Mouse (Mus musculus) heart, postnatal 25 days (tissue): ENCODE data around the gene Rtn4ip1. TPM values are rescaled to one million over a fixed set of nuclear protein-coding genes. Genes with fewer than 3 reads are reported as not detected.
"Not testable (repeated sequence)": the region's sequence is repeated elsewhere in the genome, so short reads cannot be mapped to it uniquely, and the experiment has no call there.

Source experiments
- DNase-seq: peaks from one replicate; pipeline ENCODE4 v3.0.0; 2022; ENCODE audit warnings: low spot score
- intact Hi-C: fragments of 180-260 bp; cut with DNase I; formaldehyde crosslinking; loops from one replicate; pipeline ENCODE4 v1.15.1; 2025
- total RNA-seq, 2 experiments: library from RNA; stranded (reverse); gene quantifications; 2 replicates each; pipeline ENCODE4 v1.2.3; 2021

The Rtn4ip1 gene
- total RNA-seq, 2 experiments from 2014 or later: 61.6 to 72.4 TPM

DNA sequence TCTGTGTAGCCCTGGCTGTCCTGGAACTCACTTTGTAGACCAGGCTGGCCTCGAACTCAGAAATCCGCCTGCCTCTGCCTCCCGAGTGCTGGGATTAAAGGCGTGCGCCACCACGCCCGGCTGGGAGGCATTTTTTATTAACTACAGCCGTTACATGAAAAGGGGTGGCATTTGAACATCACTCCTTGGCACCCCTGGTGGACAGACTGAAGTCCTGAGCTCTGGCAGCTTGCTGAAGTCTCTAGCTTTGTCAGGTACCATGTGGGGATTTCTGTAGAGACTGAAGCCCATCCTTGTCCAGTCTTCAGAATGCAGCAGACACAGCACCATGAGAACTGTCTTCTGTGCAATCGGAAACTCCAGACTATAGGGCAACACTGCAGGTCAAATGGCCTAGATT is 24.2 kb downstream of the Rtn4ip1 start:
- intact Hi-C loops, DNase-seq: not testable (repeated sequence)

DNA sequence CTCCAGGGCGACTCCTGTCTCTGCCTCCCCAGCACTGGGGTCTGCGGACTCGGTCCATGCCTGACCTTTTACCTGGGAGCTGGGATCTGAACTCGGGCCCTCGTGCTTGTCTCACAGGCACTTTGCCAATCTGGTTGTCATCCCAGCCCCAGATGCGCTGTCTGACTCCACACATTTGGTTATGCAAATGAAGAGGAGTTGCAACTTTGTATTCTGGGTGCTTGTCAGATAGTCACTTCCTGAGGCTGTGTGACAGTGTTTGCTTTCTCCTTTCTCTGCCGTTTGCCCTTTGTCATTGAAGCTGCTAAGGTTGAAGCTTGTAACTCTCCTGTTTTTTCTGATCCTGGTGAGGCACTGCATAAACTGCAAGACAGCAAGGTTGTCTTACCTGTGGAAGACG is 26.1 kb downstream of the Rtn4ip1 start:
- intact Hi-C loops: no loop called here
- no peak for DNase-seq

DNA sequence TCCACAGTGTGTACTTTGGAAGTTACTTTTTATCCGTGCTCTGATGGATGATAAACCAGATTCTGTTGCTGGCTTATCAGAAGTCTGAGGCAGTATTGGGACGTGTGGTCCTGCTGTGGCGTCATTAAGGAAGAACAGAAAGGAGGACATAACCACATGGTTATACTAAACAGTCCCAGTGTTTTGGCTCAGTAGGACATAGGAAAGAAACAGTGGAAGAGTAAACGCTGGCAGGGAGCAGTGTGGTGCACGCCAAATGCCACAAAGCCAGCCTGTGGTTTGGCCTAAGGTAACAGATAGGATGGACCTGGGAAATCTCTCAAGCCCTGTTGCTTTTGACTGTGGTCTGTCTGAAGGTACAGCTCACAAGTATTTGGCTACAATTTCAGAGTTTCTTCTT is 27.0 kb downstream of the Rtn4ip1 start:
- intact Hi-C loops: no loop called here
- DNase-seq: no peak

DNA sequence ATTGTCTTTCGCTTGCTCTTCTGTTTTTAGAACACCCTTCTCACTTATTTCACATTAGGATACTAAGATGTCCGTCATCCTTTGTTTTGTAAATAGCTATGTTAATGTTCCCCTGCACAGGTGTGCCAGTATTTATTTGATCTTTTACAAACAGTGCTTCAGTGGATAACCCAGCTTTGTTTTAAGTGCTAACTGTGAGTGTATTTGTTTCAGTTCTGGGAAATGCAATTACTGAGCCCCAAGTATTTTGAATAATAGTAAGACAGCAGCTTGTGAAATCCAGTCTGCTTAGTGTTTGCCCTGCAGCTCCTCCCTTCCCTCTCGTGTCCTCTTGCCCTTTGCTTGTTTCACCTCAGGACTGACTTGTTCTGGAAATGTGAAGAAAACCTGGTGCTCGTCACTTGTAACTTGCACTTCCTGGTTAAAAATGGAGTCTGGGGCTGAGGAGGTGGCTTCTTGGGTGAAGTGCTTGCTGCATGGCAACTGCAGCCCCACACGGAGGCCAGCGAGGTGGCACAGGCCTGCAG is 37.6 kb downstream of the Rtn4ip1 start:
- intact Hi-C loops: no loop called here
- DNase-seq: no peak

DNA sequence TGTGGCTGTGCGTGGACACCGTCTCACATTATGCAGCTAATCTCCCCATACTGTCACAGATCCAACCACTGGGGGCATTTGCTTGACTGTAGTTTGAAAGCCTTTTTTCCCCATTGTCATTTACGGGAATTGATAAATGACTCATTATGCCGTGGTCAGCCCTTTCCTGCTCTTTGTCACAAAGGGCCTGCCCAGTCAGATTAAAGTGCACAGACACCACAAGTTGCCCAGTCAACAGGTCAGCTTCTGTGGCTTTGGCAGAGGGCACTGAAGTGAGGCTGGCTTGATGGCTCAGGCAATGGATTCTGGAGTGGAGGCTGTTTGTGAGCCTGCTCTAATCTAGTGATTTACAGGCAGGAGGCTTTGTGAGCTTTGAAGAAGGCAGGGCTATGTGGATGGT is 42.1 kb downstream of the Rtn4ip1 start:
- intact Hi-C loops: no loop called here
- DNase-seq: no peak

DNA sequence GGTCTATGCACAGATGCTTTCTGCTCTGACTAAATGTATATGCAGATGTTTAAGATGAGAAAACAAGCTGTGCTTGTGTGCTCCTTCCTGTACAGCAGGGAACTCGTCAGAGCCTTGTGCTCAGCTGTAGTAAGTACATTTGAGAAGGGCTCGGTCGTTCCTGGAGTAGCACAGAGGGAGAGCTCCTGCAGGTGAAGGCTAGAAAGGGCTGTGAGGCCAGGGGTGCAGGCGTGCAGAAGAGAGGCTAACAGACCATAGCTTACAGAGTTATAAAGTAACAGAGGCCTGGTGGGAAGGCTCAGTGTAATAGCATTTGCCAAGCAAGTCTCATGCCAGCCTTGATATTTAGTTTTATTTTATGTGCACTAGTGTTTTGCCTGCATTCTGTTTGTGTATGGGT is 43.8 kb downstream of the Rtn4ip1 start:
- intact Hi-C loops: no loop called here
- DNase-seq: no peak

DNA sequence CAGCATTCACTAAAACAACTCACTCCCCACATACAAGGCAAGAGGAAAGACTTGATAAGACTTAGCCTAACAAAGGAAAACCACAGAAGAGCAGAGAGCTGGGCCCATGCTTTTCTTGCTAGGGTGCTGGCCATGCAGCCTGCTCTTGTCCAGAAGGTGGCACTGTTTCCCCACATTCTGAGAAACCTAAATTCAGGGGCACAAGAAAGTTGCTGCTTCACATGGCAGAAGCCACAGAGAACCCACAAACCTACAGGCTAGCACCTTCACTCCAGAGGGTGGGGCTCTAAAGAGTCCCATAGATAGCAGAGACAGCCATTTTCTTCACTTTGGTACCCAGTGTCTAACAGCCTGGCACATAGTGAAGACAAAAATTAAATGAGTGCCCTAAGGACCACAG is 52.3 kb downstream of the Rtn4ip1 start:
- intact Hi-C loops: loop anchor here (1.0 to 5.0 kb wide), 3 partner anchors 117 to 283 kb away; no protein-coding TSS in a partner anchor
- DNase-seq: no peak

DNA sequence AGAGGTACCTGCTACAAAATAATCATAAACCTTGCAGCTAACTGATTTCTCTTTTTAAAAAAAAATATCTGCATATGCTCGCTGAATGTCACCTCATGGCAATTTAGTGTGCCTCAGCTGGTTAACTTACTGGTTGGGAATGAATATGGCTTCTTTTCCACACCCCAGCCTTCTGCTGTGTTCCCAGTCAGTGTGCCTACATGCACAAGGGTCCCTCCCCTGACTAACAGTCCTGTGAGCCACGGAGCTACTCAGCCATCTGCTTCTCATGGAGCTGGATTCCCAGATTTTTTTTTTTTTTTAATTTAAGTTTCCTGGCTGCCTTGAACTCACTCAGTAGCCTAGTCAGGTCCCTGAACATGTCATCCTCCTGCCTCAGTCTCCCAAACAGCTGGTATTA is 63.3 kb downstream of the Rtn4ip1 start:
- intact Hi-C loops: no loop called here
- DNase-seq: no peak

DNA sequence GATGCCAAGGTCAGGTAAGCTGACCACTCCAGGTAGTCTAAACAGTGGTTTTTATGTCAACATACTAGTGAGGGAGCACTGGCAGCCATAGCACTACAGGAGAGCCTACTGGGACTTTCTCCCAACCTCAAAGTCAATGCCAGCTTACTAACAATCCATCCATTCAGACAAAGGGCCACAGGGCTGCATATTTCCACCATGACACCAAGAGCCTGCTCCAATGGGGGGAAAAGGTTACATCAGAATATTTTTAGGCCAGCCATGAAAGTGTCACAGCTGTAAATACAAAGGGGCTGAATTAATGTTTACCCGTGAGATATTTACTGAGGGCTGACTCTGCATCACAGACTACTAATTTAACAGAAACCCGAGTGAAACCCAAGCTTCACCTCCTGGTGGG is 71.6 kb downstream of the Rtn4ip1 start:
- intact Hi-C loops: no loop called here
- no peak for DNase-seq

DNA sequence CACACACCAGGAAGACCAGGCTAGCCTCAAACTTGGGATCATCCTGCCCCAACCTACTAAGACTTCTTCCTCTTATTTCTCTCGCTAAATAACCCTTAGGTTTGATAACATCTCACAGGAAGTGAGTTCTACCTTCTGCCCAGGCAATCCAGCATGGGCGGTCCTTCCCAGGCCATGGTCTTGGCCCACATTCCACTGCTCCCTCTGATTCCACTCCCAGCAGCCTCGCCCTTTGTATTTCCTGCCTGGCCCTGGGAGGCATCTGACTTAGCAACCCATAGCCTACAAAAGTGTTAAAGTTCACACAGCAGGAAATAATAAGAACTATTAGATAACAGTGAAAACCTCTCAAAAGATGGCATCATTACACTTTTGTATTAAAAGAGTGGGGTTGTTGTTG is 75.7 kb downstream of the Rtn4ip1 start:
- intact Hi-C loops: no loop called here
- peak; percentile 18 for DNase-seq

DNA sequence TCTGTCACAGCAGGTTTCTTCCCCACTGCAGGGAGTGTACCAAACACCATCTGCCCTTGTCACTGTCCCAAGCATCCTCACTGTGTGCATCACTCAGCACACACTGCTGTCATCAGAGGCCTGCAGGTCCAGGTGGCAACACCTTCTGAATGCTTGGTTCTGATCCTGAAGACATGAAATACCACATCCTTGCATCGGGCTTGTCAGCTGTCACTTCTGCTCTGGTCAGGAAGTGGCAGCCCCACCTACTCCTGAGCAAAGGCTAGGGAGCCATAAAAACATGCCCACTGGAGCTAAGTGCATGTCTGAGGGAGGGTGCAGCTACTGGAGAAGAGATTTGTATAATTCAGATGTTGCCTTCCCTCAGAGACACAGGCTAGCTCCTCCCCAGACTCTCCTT is 78.5 kb downstream of the Rtn4ip1 start:
- intact Hi-C loops: no loop called here

DNA sequence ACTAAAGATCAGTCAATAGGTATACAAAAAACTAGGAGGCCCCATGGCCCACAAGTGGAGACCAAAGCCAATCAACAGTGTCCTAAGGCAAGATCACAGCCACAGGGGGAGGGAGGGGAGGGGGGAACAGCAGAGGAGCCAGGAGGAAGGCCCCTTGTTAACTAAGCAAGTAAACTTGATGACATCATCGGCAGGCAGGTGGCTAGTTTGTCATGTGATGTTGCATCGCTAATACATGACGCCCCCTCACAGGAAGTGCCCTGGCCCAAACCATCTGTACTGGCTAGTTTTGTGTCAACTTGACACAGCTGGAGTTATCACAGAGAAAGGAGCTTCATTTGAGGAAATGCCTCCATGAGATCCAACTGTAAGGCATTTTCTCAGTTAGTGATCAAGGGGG is 79.1 kb downstream of the Rtn4ip1 start:
- intact Hi-C loops, DNase-seq: not testable (repeated sequence)

More for the DNA sequence above, 78.5 kb downstream of the Rtn4ip1 start:
- DNase-seq: no peak

DNA sequence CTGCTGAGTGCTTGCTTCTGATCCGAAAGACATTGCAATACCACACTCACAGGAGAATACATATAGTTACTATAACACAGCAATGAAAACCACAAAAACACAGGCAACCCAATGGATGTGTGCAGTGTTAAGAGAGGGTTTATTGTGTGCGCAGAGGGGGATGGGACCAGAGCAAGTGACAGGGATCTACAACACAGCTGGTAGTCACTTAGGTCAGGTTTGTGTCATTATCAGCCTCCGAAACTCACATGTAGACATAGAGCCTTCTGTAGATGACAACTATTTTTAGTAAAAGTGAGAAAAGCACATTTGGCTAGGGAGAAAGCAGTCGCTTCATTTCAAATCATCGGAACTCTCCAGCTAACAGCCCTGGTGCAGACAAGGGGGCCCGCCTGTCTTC is 80.9 kb downstream of the Rtn4ip1 start:
- intact Hi-C loops: no loop called here
- no peak for DNase-seq

DNA sequence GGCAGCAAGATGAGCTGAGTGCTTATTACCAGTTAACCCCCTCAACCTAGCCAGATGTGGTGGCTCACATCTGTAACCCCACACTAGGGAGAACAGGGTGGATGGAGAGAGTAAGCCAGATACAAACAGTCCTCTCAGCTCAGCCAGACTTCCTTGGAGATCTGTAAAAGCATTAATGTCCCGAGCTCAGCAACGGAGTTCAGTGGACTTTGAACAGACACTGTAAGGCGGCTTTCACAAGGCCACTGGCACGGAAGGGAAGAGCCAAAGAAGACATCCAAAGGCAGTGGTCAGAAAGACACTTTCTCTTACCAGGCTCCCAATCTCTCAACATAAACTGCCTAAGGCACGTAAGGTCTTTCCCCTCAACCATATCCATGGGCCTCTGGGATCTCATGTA is 81.6 kb downstream of the Rtn4ip1 start:
- intact Hi-C loops: no loop called here
- no peak for DNase-seq

DNA sequence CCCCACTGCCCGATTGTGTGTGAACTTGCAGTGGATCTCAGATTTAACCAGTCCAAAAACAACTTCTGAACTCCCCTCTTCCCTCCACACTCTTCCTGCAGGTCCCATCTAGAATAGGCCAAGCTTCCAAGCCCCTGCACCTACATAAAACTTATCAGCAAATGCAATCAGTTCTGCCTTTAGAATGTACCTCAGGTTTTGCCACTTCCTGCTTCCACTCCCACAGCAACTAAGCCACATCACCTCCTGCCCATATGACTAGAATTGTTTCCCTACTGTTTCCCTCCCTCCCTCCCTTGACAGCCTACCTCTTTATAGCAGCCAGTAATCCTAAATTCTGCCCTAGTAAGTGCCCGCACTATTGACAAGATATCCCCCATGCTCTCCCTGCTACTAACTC is 82.3 kb downstream of the Rtn4ip1 start:
- DNase-seq: no peak
- intact Hi-C loops: no loop called here

DNA sequence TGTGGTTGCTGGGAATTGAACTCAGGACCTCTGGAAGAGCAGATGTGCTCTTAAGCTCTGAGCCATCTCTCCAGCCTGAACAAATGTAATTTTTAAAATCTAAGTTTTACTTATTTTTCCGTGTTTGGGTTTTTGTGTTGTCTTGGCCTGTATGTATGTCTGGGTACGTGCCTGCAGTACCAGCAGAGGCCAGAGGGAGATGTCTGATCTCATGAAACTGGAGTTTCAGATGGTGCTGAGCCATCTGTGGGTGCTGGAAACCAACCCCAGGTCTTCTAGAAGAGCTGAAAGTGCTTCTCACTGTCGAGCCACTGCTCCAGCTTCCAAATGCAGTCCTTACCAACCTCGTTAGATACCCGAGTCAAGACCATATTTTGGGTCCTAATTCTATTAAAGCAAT is 89.7 kb downstream of the Rtn4ip1 start:
- intact Hi-C loops: no loop called here
- DNase-seq: no peak

DNA sequence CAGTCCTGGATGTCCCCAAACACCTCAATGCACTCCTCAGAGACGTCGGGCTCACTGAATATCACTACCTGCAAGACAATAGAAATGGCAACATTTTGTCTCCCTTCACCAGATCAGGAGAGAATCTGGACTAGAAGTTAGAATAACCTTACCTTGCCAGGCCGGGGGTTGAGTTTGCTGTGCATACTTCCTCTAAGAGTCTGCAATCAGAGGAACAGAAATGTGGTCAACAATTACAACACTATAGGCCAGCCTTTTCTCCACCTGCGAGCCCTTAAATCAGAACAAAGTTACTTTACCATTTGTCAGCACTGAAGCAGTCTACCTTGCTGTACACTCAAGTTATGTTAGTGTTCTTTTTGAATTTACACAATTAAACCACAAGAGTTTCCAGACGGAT is 90.9 kb downstream of the Rtn4ip1 start:
- intact Hi-C loops: no loop called here
- no peak for DNase-seq

DNA sequence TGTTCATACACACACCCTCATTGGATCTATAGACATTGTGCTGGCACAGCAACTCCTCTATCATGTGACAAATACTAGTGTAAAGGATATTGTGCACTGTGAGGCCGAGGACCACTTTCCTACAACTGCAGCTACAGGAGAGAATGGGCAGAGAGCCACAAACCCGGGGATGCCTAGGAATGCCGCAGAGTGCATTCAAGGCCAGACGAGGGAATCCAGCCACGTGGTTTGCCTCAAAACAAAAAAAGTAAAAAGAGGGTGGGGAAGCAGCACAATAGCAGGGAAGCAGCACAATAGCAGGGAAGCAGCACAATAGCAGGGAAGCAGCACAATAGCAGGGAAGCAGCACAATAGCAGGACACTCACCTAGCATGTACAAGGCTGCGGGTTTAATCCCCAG is 91.6 kb downstream of the Rtn4ip1 start:
- no peak for DNase-seq
- intact Hi-C loops: no loop called here

DNA sequence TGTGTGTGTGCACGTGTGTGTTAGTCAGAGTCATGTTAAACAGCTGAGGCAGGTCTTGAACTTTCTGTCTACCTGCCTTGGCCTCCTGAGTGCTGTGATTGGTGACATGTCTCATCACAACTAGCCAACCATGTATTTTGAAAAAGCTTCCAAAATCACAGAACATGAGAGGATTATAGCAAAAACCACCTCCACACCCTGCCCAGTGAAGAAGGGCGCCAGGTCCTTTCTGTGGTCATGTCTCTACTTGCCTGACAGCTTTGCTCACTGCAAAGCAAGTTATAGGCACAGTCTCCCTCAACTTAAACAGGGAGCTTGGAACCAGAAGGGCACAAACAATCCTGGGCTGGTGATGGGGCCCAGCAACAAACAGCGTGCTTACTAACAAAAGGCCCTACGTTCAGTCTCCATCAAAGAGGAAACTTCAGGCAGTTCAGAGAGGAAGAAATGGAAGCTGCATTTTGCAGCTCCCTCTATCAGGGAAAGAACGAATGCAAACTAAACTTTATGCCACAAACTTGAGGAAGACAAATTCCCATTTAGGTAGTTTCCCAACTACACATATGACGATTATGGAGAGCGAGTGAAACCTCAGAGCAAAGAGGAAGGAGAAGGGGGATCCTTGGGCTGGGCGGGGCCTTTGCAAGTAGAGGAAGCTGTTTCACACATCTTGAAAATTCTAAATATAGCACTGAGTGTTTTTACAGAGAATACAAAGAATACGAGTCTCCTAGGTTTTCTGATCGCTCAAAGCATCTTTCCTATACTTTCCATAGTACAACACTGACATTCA is 94.4 kb downstream of the Rtn4ip1 start:
- intact Hi-C loops: no loop called here
- DNase-seq: no peak

DNA sequence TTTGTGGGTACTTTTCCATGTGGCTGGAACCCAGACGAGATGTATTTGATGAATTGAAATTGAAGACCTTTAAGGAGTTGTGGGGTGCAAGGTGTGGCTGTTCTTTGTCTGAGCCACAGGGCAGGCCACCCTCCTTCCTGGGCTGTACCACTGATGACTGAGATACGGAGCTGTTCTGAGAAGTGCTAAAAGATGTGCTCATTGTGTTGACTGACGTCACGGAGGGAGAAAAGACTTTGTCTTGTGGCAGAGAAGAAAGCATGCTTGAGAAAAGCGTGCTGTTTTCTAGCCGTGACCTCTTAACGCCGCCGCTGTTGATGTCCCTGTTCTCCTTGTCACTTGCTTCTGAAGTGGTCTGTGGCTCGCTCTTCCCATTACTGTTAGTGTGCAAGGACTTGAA is 95.7 kb downstream of the Rtn4ip1 start:
- DNase-seq: no peak
- intact Hi-C loops: no loop called here

DNA sequence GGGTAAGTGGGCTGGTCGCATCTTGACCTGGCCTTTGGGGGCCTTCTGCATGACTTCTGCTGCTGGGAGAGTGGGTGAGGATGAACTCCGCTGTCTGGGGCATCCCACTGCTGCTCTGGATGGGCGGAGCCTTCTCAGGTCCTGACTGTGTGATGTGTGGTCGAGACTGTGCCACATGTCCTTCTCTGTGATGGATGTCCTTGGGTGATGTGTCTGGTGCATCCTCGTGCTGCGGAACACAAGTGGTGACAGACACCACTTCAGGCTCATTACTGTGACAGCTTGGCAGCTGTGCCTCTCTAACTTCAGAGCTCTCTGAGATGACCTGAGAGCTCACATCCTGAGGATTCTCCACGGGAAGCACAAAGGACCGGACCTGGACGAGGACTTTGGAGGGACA is 96.4 kb downstream of the Rtn4ip1 start:
- no peak for DNase-seq
- intact Hi-C loops: no loop called here

DNA sequence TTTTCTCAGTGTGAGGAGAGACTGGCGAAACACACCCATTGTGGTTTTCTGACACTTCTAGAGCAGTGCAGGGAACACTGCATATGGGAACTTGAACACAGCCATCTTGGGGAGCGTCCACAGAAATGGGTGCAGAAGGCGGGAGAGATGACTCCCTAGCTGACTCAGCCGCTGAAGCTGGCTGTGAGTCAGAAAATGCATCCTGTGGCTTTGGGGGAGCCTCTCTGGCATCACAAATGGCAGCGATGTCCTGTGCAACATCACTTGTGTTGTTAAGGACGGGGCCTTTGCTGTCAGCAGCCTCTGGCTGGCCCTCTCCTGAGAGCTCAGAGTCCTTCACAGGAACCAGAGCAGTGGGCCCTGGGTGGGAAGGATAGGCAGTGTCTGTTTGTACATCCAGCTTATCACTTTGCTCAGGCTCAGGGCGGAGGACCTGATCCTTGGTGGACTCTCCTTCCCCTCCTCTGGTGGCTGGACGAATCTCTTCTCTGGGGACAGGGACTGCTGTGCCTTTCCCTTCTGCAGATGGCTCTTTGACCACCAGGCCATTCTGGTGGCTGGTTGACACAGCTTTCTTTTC is 97.0 kb downstream of the Rtn4ip1 start:
- intact Hi-C loops: no loop called here
- DNase-seq: no peak
